Mouse (Mus musculus): ENCODE data around the gene Rab11fip4.

The Rab11fip4 gene

DNA sequence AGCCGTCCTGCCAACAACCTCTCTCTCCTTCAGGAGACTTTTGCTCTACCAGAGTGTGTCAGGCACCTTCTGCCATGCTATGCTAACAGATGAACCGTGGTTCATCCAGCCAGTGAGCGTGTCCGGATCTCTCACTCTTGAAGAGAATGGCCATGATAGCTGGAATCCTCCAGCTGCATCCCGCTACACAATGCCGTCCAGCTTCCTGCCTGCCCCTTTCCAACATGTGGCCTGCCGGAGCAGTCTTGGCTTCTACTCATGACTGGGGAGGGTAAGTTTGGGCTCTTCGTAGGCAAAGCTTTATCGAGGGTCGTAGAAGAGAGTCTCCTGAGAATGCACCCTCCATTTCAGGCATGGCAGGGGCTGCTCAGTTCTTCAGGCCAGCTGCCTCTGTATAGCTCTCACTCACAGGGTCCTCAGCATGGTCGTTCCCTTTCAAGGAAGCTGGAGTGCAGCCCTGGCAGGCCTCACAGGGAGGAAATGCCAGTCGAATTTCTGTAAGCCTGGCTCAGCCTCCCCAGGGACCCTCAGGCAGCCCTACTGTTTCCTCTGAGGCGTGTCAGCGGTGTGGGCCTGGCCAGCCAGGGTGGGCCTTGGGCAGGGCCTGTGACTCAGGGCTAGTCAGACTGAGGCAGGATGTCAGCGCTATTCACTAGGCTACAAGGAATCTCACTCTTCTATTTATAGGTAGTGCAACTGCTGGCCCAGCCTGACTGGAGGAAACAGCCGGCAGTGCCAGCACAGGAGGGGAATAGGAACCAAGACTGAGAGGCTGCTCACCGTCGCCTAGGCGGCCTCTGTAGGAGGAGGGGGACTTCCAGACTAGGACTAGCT lies 147.9 kb downstream of the Rab11fip4 start:
- no peak for DNase-seq (ENCODE audit: low read depth, low spot score)

DNA sequence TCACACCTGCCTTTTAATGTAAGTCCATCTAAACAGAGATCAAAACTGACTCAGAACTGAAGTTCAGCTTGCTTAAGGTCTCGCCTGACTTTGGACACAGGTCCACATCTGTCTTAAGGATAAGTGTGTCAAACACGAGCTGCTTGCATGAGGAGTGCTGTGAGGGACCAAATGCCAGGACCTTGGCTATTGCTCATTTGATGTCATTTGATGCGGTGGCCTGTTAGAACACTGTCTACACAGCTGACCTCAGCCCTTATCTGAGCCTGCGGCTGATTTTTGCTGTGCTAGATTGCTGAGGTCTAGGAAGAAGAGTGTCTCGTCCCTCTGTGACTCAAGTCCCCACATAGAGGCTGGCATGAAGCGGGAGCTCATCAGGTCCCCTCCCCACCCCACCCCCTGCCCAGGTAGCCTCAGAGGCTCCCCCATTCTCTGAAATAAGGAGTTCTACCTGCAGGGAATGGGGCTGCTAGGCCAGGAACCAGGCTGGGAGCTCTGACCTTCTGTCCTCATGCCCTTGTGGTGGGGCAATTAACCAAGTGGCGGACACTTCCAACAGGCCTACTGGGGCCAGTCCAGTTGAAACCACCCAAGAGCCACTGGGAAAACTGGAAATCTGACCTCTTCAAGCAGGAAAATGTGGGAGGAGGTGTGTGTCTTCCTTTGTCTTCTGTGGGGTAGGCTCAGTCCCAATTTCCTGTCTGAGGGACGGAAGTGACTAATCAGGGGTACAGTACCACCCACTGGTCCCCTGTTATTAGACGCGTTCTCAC lies 149.9 kb downstream of the Rab11fip4 start:
- DNase-seq (ENCODE audit: low read depth, low spot score), result no peak

- no peak for DNase-seq (ENCODE audit: low read depth, low spot score)
Observed at GRCm38 (mm10) chr11:79746552-79747102, 155.6 kb downstream of the Rab11fip4 start.
